Mouse (Mus musculus): ENCODE measurements around the gene Scrn2.

Gene Scrn2

GRCm38 (mm10) chr11:97029686-97030417 is at the start of gene Scrn2:
Scrn2 (plus strand) TSS chr11:97029938.
- peak; percentile 82 to 94 for DNase-seq (ENCODE audit: low spot score in 2 of 2)

DNA sequence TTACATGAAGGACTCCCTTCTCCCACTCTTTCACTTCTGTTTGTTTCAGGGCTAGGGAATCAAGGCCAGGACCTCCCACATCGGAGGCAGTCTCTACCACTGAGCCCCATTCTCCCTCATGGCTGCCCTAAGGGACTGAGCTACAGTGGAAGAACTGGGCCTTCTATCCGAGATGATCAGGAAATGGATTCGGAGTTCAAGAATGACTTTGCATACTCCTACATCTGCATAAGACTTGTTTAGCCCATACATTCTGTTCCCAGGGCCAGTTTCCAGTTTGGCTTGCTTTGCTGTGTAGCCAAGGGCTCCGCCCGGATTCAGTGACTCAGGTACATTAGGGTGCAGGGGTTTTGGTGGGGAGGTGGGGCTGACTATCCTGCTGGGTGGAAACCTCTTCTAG is 49.7 kb upstream of the Scrn2 start:
- no peak for DNase-seq (ENCODE audit: low spot score in 2 of 2)

DNA sequence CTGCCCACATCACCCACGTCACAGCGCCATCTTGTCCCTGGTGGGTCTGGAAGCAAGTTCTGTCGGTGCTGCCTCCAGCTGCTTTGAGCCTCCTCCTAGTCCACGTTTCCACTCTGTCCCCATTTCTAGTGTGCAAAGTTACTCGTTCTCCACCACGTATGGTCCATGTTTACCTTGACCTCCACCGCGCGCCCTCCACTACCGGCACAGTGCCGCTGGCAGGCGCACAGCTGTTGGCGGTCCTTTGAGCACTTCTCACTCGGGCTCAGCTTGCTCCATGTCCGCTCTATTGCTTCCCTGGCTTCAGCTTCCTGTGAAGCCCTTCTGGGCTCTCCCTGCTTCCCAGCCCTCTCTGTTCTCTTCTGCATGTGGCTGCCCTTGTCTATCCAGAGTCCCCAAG is 48.3 kb upstream of the Scrn2 start:
- DNase-seq (ENCODE audit: low spot score in 2 of 2): no peak

GRCm38 (mm10) chr11:96982355-96982754 is 47.4 kb upstream of the Scrn2 start:
- DNase-seq (ENCODE audit: low spot score in 2 of 2): peak; percentile 78 to 89

DNA sequence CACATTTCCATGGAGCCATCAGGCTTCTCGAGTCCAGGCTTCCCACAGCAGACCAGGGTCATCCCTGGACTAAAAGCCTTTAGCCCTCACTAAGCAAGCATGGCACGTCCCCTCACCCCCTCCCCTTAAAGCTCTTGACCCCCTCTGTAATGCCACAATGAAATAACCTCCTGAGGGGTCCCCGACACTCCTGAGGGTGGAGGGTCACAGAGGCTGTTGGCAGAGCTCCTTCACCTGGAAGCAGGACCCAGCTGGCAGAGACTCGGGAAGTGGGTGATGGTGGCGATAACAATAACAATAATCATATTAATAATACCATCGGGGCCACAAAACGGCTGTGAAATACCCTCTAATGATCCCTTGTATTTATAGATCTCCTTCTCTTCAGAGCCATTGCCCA is 46.9 kb upstream of the Scrn2 start, which contains the start of gene Sp2:
Gene Sp2, minus strand, starts transcription at position 101 of the 400 bp plus-strand sequence.
- no peak for DNase-seq (ENCODE audit: low spot score in 2 of 2)

DNA sequence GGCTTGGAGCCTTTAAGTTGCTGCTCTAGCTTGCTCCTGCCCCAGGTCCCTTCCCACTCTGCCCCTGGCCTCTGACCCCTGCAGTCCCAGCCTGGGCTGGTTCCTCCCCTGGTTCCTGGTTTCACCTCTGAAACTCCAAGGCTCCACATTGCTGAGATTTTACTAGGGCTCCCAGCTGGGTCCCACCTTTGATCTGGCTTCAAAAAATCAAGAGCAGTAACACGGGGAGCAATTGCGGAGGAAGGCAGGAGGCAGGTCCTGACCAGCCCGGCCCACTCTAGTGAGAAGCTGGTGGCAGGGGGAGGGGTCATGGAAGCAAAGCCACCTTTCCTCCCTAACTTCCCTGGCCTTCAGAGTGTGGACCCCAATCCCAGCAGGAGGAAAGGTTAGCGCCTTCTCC is 44.8 kb upstream of the Scrn2 start:
- DNase-seq (ENCODE audit: low spot score in 2 of 2): no peak

GRCm38 (mm10) chr11:96986463-96986862 is 43.3 kb upstream of the Scrn2 start:
- DNase-seq (ENCODE audit: low spot score in 2 of 2): no peak

- DNase-seq (ENCODE audit: low spot score in 2 of 2): no peak
These were observed 41.7 kb upstream of the Scrn2 start for GRCm38 (mm10) chr11:96987873-96988655.

DNA sequence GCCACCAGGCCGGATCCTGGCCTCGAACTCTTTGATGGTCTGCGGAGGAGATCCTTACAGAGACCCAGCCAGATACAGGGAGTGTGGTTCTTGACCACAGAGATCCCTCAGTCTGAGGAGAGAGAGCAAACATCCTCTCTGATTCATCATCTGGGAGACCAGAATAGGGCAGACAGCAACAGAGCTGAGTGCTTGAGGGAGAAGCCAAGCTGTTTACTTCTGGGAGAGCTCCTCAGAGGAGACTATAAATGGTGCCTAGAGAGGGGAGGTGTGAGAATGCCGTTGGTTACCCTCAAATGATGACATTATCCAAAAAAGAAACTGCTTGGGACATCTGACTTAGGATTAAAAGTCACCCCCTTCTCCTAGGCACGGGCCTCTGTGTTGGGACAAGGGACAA is 38.2 kb upstream of the Scrn2 start:
- DNase-seq (ENCODE audit: low spot score in 2 of 2): no peak

DNA sequence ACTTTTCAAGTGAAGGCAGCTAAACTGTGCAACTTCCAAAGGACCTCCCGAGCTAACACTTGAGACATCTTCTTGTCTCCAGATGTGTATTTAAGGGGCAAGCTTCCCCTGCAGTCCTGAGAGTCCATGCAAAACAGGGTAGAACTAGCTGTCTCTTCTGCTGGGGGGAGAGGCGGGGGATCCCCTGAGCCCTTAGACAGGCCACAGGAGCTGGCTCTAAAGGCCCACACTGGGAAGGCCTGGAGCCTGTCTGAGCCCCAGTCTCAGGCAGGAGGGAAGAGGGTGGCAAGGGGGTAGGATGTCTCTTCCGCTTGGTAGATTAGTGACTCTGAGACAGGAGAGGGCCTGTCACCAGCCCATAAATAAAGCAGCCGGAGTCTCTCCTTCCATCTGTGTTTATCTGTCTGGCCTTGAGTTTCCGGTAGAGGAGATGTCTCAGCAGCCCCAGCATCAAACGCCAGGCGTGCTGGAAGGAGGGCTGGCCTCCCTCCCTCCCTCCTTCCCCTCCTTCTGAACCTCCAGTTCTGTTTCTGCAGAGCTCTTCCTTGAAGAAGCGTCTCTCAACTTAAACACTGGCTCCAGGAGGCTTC is 36.9 kb upstream of the Scrn2 start:
- no peak for DNase-seq (ENCODE audit: low spot score in 2 of 2)

DNA sequence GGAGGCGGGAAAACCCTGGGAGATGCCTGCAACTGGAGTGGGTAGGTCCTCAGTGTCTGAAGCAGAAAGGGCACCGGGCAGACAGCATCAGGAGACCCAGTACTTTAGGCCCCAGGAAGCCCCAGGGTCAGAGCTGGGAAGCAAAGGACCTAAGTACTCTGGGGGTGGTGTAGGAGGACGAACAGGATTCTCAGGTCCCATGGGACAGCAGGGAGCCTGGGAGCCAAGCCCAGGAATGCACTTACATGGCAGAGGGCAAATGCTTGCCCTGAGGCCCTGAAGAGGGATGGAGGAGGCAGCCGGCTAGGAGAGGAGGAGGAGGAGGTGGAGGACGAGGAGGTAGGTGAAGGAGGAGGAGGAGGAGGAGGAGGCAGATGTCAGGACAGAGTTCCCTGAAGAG is 34.7 kb upstream of the Scrn2 start:
- DNase-seq (ENCODE audit: low spot score in 2 of 2): no peak

DNA sequence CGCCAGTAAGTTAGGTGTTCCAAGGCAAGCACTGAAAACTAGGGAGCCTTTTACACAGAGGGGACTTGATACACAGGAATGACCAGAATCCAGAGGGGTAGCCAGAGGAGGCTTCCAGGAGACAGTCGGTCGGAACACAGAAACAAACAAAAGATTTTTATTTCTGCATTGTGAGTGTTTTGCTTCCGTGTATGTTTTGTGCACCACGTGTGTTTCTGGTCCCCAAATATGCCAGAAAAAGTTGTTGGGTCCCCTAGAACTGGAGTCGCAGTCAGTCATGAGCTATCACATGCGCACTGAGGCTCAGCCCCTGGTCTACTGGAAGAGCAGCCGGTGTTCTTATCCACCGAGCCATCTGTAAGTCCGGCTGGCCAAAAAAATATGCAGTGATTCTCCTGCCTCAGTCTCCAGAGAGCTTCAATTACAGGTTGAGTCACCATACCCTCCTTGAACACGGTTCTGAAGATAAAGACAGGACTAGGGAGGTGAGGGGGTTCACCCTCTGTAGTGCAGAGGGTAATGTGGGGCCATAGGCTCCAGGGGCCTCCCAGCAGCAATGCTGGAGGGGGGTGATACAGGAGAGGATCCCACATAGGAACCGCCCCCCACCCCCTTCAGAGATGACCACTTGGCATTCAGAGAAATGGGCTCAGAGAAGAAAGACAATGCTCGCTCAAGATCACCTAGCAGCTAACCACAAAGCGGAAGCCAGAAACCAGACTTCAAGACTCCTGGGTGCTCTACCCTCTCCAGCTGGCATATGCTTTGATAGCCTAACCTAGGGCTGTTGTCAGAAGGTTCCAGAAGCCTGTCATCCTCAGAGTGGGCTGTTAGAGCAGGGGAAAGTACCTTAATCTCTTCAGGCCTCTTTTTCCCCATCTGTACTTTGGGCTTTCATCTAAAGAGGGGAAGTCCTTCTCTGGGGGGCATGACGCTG is 33.6 kb upstream of the Scrn2 start:
- DNase-seq (ENCODE audit: low spot score in 2 of 2): no peak

GRCm38 (mm10) chr11:96996773-96997379 is 32.9 kb upstream of the Scrn2 start:
- DNase-seq (ENCODE audit: low spot score in 2 of 2): no peak

GRCm38 (mm10) chr11:96997380-96997956 is 32.3 kb upstream of the Scrn2 start:
- DNase-seq (ENCODE audit: low spot score in 2 of 2): peak in 1 of 2 experiments; percentile 71

GRCm38 (mm10) chr11:97003170-97003569 is 26.6 kb upstream of the Scrn2 start:
- no peak for DNase-seq (ENCODE audit: low spot score in 2 of 2)

- DNase-seq (ENCODE audit: low spot score in 2 of 2): no peak
These were observed 22.5 kb upstream of the Scrn2 start for GRCm38 (mm10) chr11:97007093-97007794.

DNA sequence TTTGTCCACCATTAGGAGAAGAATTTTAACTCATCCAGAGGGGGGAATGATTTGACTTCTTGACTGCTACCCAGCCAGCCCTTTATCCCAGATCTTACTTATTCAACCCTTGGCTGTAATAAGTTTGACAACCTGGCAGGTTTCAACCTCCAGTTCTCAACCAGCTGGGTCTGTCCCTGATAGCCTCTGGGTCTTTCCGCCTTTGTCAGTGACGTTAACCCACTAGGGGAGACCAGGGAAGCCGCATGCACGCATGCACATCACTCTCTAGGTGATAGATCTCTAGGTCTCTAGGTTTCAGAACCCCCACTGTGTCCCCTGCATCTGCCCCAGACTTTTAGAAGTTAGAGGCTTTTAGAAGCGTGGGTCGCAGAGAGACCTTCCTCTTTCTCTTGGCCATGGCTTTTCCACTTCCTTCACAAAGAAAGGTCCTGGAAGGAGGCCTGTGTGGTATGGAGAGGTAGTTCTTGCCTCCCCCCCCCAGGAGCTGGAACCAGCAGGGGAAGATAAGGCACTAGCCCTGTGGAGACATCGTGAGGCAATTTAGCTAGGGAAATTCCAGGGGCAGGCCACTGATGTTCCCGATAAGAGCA is 20.4 kb upstream of the Scrn2 start:
- no peak for DNase-seq (ENCODE audit: low spot score in 2 of 2)

DNA sequence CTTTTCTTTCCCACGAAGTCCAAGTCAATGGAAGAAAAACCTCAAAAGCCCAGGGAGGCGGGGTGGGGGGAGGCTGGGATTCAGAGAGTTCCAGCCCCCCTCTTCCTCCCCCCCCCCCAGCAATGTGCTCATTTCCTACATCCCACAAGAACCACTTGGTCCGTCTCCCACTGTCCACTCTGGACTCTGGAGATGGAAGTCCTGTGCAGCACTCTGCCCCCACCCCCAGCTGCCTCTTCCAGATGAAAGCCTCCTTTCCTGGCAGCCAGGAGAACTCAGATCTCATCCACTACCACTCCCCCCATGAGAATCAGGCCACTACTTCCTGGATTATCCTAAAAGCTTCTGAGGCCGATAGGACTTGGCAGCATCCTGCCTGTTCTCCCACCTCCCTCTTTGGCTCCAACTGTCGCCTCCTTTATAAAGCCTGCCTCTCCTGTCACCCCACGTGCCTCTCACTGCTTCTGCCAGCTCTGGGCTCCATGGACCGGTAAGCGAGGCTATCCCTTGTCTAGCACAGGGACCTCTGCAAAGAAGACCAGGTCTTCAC is 16.5 kb upstream of the Scrn2 start, which contains the start of gene Sp6:
Gene Sp6, plus strand, starts transcription at position 274 of the 550 bp plus-strand sequence.
- DNase-seq (ENCODE audit: low spot score in 2 of 2): no peak

All from spleen, postnatal 4 days (tissue).